ENCODE assay signal across 25 mouse cellular contexts in the genomic region with DNA sequence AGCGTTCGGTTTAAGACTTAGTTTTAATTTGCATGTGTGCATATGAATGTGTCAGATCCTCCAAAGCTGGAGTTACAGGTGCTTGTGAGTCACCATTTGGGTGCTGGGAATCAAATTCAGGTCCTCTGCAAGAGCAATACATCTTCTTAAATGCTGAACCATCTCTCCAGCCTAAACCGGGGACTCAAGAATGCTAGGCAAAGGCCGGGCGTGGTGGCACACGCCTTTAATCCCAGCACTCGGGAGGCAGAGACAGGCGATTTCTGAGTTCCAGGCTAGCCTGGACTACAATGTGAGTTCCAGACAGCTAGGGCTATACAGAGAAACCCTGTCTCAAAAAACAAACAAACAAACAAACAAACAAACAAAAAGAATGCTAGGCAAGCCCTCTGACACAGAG. TPM values are rescaled to one million over a fixed set of nuclear protein-coding genes. Genes with fewer than 3 reads are reported as not detected.
"Had no signal": no experiment of that assay in that cellular context is flagged by ENCODE, and none has a peak within 500 bp of the region (broad histone marks: within the 10 kb centered on the region; RNA-seq: fewer than 3 reads in every experiment).

No protein-coding gene starts in this region.

- H3K9ac ChIP-seq: limb, embryonic 12.5 days; limb, embryonic 15.5 days; liver, embryonic 14.5 days; liver, postnatal 0 days; lung, embryonic 14.5 days; midbrain, embryonic 13.5 days had no signal

- H3K27ac ChIP-seq: limb, embryonic 12.5 days; limb, embryonic 15.5 days; liver, embryonic 14.5 days; macrophage; midbrain, embryonic 13.5 days had no signal

- H3K27me3 ChIP-seq: limb, embryonic 12.5 days; limb, embryonic 15.5 days; midbrain, embryonic 13.5 days had no signal

- ATAC-seq: liver, postnatal 0 days; midbrain, embryonic 13.5 days had no signal

- H3K4me2 ChIP-seq: limb, embryonic 12.5 days; limb, embryonic 15.5 days; liver, embryonic 11.5 days; lung, embryonic 14.5 days; midbrain, embryonic 13.5 days had no signal

- H3K4me3 ChIP-seq: limb, embryonic 12.5 days; limb, embryonic 15.5 days; midbrain, embryonic 13.5 days had no signal

- H3K9me3 ChIP-seq: limb, embryonic 12.5 days; limb, embryonic 15.5 days; midbrain, embryonic 13.5 days had no signal

- DNase-seq: kidney, postnatal 10 days; kidney, postnatal 36 days; left cerebral cortex, postnatal 4 days; liver, postnatal 0 days; right cerebral cortex, adult 18-20 months; right cerebral cortex, postnatal 14 days; right cerebral cortex, postnatal 4 days; thymus, adult 2 months; thymus, postnatal 14 days; thymus, postnatal 4 days had no signal

RNA-seq across cellular contexts. Expression of a gene that starts 35.0 kb away (rescaled TPM):
- total RNA-seq: megakaryocyte, adult 5-6 weeks; midbrain, postnatal 0 days had no signal
- polyA plus RNA-seq: kidney, adult 2 months; kidney, embryonic 14.5 days; limb, embryonic 12.5 days; limb, embryonic 15.5 days; liver, embryonic 11.5 days; liver, embryonic 14.5 days; liver, postnatal 0 days; lung, embryonic 14.5 days; lung, postnatal 0 days; midbrain, embryonic 13.5 days; midbrain, postnatal 0 days; neural tube, embryonic 11.5 days; neural tube, embryonic 14.5 days; stomach, embryonic 16.5 days; thymus, adult 2 months had no signal
